Mouse (Mus musculus) heart, postnatal 0 days (tissue): ENCODE data around the gene Hoxc9. TPM values are rescaled to one million over a fixed set of nuclear protein-coding genes. Genes with fewer than 3 reads are reported as not detected.
A peak's percentile ranks its signal among the peaks of the same experiment; 100 is the strongest.

Source experiments
- ATAC-seq: fragments of 200-750 bp; cut with Nextera tagmentation; 2 replicates; pipeline ENCODE4 v1.8.0; 2017; ENCODE audit warnings: low read depth, moderate number of reproducible peaks, moderate library complexity; ENCODE audit not compliant: insufficient read depth
- DNase-seq: peaks from one replicate; pipeline ENCODE4 v3.0.0-alpha.2; 2016; ENCODE audit warnings: low spot score
- H3K27ac ChIP-seq: fragments of 300-500 bp; sonication (generic); 2 replicates; pipeline ENCODE4 v1.5.1; 2014; ENCODE audit warnings: low read depth, mild to moderate bottlenecking
- H3K27me3 ChIP-seq: fragments of 300-500 bp; sonication (generic); 2 replicates; pipeline ENCODE4 v1.6.1; 2014; ENCODE audit warnings: low read length, mixed read lengths; ENCODE audit not compliant: control insufficient read depth, insufficient read depth
- H3K36me3 ChIP-seq: fragments of 300-500 bp; sonication (generic); replicated peaks from 2 replicates; pipeline ENCODE4 v1.6.1; 2014; ENCODE audit warnings: low read length, mixed read lengths; ENCODE audit not compliant: control insufficient read depth, insufficient read depth
- H3K4me1 ChIP-seq: fragments of 300-500 bp; sonication (generic); 2 replicates; pipeline ENCODE4 v1.6.1; 2014; ENCODE audit warnings: antibody characterized with exemption; ENCODE audit not compliant: control insufficient read depth, insufficient read depth
- H3K4me2 ChIP-seq: fragments of 300-500 bp; sonication (generic); 2 replicates; pipeline ENCODE4 v1.6.1; 2014; ENCODE audit warnings: low read depth, mild to moderate bottlenecking, low read length, moderate library complexity
- H3K4me3 ChIP-seq: fragments of 300-500 bp; sonication (generic); 2 replicates; pipeline ENCODE4 v1.5.1; 2014; ENCODE audit warnings: low read depth, low read length
- H3K9ac ChIP-seq: fragments of 300-500 bp; sonication (generic); replicated peaks from 2 replicates; pipeline ENCODE4 v1.6.1; 2014; ENCODE audit warnings: low read depth, low read length, mixed read lengths
- H3K9me3 ChIP-seq: fragments of 300-500 bp; sonication (generic); replicated peaks from 2 replicates; pipeline ENCODE4 v1.6.1; 2016; ENCODE audit warnings: low read length; ENCODE audit not compliant: control insufficient read depth
- CTCF ChIP-seq: IDR thresholded peaks from 2 replicates; pipeline ENCODE4 v1.5.1; 2016; ENCODE audit warnings: antibody characterized with exemption, control low read depth, low read depth
- EP300 ChIP-seq: IDR thresholded peaks from 2 replicates; pipeline ENCODE4 v1.6.1; 2016; ENCODE audit warnings: antibody characterized with exemption, low read depth
- WGBS: fragments of 180-500 bp; shearing (Covaris S2); extraction: QIAGEN DNeasy Blood & Tissue Kit; methylation state at CpG from one replicate; pipeline ENCODE4 v1.1.7; 2014; 5-methylcytosine and 5-hydroxymethylcytosine counted together
- polyA plus RNA-seq: library from polyadenylated mRNA; unstranded; fragments of >200 nt; fragmentation: Nextera tagmentation; extraction: Ambion mirVana; gene quantifications from 2 replicates; pipeline ENCODE4 v1.2.1, GENCODE M21; 2015
- total RNA-seq: library from RNA; depleted of rRNA; stranded (reverse); fragments of >200 nt; gene quantifications from 2 replicates; pipeline ENCODE4 v1.2.3, GENCODE M21; 2014; ENCODE audit warnings: low replicate concordance

The Hoxc9 gene
- total and polyA plus RNA-seq, 2 experiments from 2014 or later = not detected

GRCm38 (mm10) chr15:103010112-103010846 is 34.0 kb downstream of the Hoxc9 start:
- no peaks in the 10 kb centered on the region for H3K4me1 ChIP-seq
- 4% methylated on average over 31 of the region's 31 CpGs for WGBS
- no peak for TF ChIP-seq CTCF
- TF ChIP-seq EP300 = no peak
- ATAC-seq (no peak), DNase-seq (no peak)
- no peaks in the 10 kb centered on the region for H3K36me3 ChIP-seq
- H3K4me3 ChIP-seq = no peak overlapping the region
- no peak overlapping the region for H3K9ac ChIP-seq
- no peak overlapping the region for H3K27ac ChIP-seq
- no peak overlapping the region for H3K4me2 ChIP-seq
- H3K9me3 ChIP-seq = no peaks in the 10 kb centered on the region
- peaks cover 99% of the 10 kb centered on the region for H3K27me3 ChIP-seq

DNA sequence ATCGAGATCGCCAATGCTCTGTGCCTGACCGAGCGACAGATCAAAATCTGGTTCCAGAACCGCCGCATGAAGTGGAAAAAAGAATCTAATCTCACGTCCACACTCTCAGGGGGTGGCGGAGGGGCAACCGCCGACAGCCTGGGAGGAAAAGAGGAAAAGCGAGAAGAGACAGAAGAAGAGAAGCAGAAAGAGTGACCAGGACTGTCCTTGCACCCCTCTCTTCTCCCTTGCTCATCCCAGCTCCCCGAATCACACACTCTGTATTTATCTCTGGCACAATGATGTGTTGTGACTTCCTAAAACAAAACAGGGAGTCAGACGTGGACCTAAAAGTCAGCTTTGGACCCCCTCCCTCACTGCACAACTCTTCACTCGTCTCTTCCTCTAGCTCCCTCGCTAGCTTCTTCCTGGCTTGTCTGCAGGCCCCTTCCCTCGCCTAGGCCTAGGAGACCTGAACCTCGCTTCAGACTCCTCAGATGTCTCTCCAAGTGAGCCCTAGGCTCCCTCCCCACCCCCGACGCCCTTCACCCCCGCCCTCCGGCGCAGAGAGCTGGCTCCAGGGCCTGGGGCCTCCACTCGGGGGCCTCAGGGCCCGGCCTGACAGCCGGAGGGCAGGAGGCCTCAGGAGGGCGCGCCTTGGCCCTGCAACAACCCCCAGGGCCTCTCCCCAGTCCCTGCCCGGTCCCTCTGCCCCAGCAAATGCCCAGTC is 34.8 kb downstream of the Hoxc9 start:
- TF ChIP-seq CTCF (no peak), EP300 (no peak)
- peaks cover 99% of the 10 kb centered on the region for H3K27me3 ChIP-seq
- no peaks in the 10 kb centered on the region for H3K36me3 ChIP-seq
- WGBS = 3% methylated on average over 28 of the region's 28 CpGs
- H3K9me3 ChIP-seq = no peaks in the 10 kb centered on the region
- no peak overlapping the region for H3K4me2 ChIP-seq
- ATAC-seq (no peak), DNase-seq (no peak)
- H3K4me1 ChIP-seq = no peaks in the 10 kb centered on the region
- no peak overlapping the region for H3K4me3 ChIP-seq
- no peak overlapping the region for H3K9ac ChIP-seq
- H3K27ac ChIP-seq = no peak overlapping the region

DNA sequence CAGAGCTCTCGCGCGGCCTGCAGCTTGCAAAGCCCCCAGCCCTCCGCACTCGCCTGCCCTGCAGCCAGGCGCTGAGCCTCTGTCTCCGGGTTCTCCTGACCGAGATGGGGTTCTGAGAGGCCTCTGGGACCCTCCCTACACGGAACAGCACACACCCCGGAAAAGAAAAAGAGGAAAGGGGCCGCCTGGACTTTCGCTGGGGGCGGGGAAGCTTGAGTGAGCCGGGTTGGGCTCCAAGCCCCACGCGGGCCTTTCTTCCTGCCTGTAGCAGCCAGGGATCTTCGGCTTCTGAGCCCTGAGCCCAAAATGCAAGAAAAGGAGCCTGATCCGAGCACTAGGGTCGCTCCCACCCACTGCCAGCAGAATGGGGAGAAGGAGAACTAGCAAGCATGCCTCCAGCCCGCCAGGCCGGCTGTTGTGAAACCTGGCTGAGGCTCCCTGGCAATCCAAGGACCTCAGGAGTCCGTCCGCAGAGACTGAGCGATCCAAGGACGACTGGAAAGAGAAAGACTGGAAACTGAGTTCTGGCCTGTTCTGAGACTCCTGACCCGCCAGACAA is 35.8 kb downstream of the Hoxc9 start:
- H3K4me1 ChIP-seq = no peaks in the 10 kb centered on the region
- H3K9ac ChIP-seq = no peak overlapping the region
- H3K27me3 ChIP-seq = peaks cover 99% of the 10 kb centered on the region
- no peaks in the 10 kb centered on the region for H3K36me3 ChIP-seq
- H3K4me3 ChIP-seq = no peak overlapping the region
- no peak for DNase-seq
- TF ChIP-seq CTCF (no peak), EP300 (no peak)
- ATAC-seq = no peak
- no peak overlapping the region for H3K27ac ChIP-seq
- H3K9me3 ChIP-seq = no peaks in the 10 kb centered on the region
- H3K4me2 ChIP-seq = no peak overlapping the region
- WGBS = 7% methylated on average over 26 of the region's 26 CpGs

DNA sequence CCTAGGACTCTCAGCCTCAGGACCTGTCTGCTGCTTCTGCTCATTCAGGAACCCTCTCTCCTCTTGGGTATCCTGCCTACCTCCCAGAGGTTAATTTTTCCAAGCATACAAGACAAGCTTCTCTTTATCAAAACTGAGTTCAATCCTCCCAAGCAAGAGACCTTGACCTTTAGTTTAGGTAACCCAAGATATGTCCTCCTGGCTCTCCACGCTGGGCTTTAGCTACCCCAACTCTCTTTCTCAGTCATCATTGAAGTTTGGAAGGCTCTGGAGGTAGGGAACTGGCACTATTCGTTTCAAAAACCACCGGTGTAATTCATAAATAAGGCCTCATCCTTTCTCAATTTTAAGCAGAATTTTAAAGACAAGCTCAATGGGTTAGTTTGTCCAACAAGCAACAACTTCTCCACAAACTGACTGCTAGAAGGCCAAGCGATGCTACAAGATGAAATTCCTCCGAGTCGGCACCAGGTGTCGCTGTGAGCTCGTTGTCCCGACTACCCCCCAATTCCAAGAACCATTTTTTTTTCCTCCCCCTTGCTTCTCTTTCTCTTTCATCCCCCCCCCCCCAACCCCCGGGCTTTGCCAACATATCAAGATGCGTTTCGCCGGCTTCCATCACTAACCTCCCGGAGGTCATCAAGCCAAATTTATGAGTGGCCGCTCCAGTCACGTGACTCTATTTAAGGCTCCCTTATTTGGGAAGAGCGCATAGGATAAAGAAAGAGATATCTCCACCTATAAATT is 37.2 kb downstream of the Hoxc9 start:
- H3K4me2 ChIP-seq = no peak overlapping the region
- no peaks in the 10 kb centered on the region for H3K36me3 ChIP-seq
- peaks cover 99% of the 10 kb centered on the region for H3K27me3 ChIP-seq
- H3K9ac ChIP-seq = no peak overlapping the region
- TF ChIP-seq CTCF (peak; percentile 67), EP300 (no peak)
- no peaks in the 10 kb centered on the region for H3K4me1 ChIP-seq
- H3K9me3 ChIP-seq = no peaks in the 10 kb centered on the region
- H3K27ac ChIP-seq = no peak overlapping the region
- DNase-seq (peak; percentile 74), ATAC-seq (no peak)
- 6% methylated on average over 17 of the region's 17 CpGs for WGBS
- peak overlapping the region; percentile 21 for H3K4me3 ChIP-seq
